Mouse (Mus musculus): Measurements from ENCODE around the gene Tbxas1.

The Tbxas1 gene

DNA sequence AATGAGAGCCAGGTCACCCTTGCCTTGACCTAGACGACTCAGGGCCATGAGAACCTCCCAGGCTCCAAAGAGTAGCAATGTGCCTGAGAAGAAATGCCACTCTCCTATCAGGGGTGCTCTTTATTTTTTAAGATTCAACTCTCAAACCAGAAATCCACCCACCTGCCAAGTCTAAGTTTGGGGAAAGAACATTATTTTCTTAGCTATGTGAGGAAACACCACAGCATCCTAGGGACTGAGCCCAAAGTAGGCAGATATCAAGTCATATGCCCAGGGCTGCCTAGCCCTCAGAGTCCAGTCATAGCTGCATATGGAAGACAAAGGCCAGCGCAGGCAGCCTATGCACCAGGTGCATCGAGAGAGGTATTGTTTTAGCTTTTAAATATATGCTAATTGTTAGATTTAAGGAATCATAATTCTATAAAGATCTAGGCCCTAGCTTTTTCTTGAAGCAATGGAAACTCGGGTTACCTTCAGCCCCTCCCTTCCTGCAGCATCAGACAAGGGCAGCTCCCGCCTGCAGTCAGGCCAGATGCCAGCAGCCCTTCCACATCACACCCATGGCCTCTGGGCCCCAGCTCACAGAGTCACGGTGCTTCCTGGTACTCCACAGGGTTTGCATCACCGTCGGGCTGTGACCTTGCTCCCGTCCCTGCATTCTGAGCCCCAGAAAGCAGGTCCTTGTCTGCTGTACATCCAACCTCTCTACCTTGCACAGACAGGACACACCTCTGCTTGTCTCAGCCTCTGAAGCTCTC lies 176.8 kb downstream of the Tbxas1 start:
- DNase-seq (ENCODE audit: low read depth): no peak

DNA sequence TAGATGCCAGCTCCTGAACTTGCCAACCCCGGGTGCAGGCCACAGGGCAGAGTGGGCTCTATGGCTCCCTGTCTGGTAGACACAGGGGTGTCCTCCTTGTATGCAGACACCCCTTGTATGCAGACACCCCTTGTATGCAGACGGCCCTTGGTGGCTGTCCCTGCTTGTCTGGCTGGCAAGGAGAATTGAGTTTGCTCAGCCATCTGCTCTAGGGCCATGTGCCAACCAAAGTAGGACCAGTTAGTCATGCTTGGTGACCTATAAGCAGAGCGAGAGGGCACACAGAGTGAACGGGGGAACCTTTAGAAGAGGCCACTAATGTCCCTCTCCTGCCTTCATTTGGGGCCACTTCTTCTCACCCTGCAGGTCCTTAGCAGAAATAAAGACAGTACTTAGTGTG lies 177.4 kb downstream of the Tbxas1 start:
- DNase-seq (ENCODE audit: low read depth): no peak

DNA sequence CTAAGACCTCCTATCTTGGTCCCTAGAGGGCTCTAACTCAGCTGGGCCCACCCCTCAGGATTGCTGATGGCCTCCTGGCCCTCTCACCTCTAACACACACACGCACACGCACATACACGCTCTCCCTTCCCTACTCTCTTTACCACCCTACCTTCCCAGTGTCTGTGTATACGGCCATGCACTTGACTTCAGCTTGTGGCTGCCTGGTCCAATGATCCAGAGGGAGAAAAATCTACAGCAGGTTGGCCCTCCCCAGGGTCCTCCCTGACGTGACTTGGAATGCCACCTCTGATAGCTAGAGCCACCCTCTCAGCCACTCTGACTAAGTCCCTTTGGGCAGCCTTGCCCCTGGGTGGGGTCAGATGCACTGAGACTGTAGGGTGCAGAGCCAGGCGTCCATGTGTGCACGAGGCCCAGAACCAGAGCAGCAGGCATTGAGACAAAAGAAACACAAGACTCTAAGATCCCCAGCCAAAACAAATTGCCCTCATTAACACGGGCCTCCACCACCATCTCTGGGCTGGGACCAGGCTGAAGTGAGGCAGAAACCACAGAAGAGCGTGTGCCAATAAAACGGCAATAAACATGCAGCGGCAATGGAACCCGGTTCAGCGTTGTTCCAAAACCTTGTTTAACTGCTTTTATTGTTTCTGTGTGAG lies 179.1 kb downstream of the Tbxas1 start:
- DNase-seq (ENCODE audit: low read depth): peak; percentile 22

DNA sequence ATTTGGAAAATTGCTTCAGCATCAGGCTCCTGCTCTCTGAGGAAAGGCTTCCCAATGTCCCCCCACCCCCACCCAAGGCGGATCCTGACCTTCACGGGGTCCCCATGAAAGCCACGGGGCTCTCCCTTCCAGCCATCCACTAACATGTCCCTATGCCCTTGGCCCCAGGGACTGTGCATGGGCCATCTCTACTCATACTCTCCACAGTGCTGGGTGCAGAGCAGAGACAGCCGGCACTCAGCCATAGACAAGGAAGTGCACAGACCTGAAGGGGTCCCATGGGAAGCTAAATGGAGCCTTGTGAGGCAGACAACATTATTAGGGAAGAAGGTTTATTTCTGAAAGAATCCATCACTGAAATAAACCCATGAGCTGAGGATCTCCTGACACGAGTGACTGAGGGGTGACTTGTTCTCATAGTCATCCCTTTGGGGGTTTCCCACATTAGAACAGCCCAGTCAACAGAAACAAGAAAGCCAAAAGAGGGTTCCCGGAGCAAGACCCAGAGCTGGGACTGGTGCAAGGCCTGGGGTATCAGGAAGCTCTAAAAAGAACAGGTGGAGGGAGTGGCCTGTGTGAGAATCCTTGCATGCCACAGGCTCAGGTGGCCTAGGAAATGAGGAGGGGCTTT lies 179.8 kb downstream of the Tbxas1 start:
- DNase-seq (ENCODE audit: low read depth): no peak

DNA sequence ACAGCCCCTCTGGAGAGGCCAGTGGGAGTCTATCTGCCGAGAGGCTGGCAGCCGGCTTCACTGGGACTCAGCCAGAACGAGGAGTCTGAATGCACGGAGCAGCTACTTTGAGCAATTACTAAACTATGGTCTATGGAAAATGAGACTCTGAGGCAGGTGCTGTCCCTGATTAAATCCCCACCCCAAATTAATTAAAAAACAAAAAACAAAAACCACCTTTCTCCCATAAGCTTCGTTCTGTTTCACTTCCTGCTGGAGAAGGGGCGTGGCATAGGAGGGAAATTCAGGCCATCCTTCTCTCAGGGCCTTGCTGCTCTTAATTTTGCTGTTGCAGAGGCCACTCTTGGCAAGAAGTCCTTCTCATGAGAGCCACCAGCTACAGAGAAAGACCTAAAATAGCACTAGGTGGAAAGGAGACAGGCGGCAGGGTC lies 180.6 kb downstream of the Tbxas1 start:
- no peak for DNase-seq (ENCODE audit: low read depth)

DNA sequence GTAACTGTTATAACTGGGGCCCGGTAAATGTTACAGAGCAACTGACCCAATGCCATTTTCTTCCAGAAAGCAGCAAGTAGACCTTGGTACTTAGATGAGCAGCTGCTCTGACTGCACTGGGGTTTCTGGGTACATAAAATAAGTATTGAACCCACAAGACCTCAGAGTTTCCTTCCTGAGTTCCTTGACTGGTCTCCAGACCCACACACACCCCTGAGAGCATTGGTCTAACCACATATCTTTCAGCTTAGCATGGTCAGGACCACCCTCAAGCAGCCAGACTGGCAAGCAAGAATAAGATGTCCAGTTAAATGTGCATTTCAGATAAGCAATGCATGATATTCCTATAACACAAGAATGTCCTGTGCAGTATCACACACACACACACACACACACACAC lies 182.0 kb downstream of the Tbxas1 start:
- no peak for DNase-seq (ENCODE audit: low read depth)

DNA sequence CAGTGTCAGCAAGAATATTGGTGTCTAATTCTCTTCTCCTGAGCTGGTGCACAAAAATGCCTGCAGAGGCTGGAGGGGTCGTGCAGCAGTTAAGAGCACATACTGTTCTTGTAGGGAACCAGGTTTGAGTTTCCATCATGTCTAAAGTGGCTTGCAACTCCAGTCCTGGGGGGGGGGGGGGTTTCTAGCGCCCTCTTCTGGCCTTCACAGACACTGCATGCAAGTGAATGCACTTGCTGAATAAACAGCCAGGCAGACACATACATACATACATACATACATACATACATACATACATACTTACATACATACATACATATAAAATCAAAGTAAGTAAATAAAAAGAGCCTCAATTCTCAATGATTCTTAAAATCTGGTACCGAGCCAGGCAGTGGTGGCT lies 183.2 kb downstream of the Tbxas1 start:
- DNase-seq (ENCODE audit: low read depth): no peak

DNA sequence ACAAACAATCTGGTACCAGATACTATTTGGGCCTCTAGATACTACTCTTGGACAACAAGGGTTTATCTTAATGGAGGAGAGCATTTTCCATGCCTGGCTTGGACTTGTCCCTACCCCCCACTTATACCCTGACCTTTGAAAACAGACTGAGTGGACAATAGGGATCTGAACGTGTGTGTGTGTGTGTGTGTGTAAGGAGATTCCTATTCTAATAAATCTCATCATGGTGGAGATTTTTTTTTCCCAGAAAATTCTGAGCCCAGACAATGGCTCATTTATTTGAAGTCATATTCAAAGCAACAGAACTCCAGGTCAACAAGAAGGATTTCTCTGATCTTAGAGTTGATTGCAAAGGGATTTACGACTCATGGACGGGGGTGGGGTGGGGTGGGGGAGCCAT lies 183.7 kb downstream of the Tbxas1 start:
- DNase-seq (ENCODE audit: low read depth): no peak

DNA sequence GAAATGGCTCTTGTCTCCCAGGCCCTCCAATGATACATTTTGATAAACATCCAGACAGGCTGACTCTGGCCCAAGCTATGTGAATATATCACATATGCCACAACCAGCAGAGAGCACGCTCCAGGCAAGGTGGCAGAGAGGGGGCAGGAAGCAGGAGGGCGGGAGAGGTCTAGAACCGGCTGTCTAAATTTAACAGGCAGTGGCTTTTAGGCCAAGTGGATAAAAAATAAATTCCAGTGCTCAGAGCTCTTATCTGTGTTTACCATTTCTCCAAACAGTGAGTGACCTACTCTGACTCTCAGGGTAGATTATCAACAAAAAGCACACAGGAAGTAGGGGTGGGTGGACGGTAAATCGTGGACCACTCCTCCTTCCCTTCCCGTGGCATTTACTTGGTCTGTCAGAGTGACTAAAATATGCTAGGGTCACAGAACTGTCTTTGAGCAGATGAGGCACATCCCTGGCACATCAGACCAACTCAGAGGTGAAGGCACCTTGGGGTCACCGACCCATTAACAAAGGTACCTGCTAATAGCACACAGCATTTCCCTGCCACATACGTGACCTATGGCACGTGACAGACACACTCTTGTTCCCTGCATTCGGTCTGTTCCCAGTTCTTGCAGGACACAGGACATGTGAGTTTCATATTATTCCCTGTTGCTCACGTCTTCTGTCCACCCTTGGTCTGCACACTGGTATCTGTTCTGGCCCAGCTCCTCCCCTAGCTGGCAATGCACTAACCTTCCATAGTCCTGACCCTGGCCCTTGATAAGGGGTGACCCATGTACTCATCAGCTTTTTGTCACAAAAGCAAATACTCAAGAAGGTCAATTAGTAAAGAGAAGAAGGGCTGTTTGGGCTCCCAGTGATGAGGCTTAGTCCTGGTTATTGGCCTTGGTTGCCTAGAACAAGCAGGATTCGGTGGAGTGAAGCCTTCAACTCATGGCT lies 184.6 kb downstream of the Tbxas1 start:
- no peak for DNase-seq (ENCODE audit: low read depth)

DNA sequence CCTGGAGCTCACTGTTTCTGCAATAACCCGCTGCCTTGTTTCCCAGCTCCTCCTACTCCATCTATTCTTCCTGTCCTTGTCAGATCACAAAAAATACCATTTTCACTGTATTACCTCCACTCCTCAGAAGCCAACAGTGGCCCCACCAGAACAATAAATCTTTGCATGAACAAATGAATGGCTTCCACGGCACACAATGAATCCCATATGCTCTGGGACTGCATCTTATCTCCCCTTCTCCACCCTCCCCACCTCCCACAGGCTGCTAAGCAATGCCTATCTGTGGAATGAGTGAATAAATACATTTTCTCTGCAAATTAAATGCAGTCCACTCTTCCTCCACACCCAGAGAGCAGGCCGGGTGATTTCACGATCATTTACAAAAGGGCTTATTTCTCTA lies 186.0 kb downstream of the Tbxas1 start:
- no peak for DNase-seq (ENCODE audit: low read depth)

DNA sequence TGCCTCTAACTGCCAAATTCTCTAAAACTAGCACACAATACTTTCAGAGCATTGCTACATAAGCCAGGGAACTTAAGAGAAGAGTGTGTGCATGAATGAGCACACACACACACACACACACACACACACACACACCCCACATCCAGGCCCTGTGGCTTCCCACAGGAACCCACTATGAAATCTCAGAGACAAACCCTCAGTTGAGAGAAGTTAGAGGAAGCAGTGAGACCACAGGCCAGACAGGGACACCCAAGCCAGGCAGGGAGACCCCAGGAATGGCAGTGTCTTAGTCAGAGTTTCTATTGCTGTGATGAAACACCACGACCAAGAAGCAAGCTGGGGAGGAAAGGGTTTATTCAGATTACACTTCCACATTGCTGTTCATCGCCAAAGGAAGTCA lies 188.3 kb downstream of the Tbxas1 start:
- no peak for DNase-seq (ENCODE audit: low read depth)

DNA sequence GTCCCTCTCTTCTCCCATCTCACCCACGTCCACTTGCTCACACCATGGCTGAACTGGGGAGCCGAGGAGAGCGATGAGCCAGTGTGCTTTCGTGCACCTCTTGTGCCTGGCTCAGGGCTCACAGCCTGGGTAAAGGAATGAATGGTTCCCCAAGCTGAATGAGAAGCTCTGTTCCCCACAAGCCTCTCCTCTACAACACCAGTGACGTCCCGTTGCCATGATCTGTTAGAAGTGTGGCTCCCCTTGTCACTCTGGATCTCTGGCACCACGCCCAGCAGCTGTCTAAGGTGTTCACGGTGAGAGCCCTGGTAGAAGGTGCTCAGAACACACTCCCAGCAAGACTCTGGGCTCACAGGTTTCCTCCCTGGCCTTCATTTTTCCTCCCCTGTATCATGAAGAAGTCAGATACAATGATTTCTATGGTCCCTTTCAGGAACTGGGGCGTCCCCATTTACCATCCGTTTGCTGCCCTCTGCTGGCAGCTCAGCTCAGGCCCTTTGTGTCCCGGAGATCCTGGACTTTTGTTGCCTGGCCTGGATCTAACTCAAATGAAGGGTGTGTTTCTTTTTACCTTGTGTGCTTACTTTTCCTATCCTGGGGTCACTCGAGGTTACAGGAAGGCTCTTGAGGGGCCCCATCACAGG lies 191.9 kb downstream of the Tbxas1 start:
- peak; percentile 26 for DNase-seq (ENCODE audit: low read depth)

DNA sequence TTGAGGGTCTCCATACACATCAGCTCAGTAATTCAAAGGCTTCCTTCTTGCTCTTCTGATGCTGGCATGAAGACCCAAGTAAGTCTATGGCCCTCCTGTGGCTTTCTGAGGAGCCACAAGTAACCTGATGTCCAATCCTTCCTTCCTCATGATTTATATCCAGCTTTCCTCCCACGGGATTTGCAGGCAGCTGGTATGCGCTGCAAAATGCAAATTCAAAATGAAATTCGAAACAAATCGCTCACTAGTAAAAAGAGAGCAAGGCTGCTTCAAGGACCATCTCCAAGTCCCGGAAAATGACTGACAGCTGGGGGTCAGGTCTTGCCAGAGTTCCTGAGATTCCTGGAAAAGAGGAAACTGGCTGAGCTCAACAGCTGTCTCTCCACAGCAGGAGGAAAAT lies 197.5 kb downstream of the Tbxas1 start:
- no peak for DNase-seq (ENCODE audit: low read depth)

DNA sequence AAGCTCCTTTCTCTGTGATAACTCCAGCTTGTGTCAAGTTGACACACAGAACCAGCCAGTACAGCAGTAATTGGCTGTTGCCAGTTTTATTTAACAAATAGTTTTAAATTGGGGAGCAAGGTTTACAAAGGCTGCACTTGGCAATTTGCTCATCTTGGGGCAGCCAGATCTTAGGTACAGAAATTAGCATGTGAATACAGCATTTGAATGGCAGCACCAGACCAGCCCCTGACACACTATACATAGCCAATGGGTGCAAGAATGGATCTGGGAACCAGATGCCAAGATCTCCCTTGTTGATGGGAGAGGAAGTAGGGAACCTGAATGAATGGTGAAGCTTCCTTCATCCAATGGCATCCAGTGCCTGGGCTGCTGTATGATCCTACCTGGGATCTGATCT lies 199.0 kb downstream of the Tbxas1 start:
- DNase-seq (ENCODE audit: low read depth): no peak

DNA sequence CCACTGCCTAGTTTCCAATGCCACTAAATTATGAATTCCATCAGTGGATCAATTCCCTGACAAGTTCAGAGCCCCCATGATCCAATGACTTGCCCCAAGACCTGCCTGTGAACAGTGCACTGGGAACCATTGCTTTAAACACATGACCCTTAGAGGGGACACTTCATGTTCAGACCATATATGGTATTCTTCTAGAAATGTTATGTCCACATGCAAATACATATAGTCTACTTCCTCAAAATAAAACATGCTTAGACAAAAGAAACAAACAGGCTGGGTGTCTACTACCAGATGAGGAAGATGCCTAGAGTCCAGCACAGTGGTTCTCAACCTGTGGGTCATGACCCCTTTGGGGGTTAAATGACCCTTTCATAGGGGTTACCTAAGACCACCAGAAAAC lies 201.3 kb downstream of the Tbxas1 start:
- DNase-seq (ENCODE audit: low read depth): no peak

DNA sequence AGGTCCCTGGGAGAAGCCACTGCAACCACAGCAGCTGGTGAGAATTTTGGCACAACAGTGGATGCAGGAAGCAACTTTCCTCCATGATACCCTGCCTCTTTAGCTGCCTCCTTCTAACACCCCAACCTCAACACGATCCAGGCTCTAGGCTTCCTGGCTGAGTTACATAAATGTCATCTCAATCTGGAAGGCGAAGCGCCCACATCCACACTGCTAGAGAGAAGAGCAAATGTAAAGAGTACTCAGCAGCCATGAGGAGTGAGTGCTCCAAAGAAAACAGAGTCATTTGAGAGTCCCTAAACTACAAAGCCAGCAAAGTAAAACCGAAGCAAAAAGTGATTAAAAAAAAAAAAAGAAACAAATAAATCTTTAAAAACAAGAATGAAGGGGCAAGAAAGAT lies 229.4 kb downstream of the Tbxas1 start:
- DNase-seq (ENCODE audit: low read depth): no peak

DNA sequence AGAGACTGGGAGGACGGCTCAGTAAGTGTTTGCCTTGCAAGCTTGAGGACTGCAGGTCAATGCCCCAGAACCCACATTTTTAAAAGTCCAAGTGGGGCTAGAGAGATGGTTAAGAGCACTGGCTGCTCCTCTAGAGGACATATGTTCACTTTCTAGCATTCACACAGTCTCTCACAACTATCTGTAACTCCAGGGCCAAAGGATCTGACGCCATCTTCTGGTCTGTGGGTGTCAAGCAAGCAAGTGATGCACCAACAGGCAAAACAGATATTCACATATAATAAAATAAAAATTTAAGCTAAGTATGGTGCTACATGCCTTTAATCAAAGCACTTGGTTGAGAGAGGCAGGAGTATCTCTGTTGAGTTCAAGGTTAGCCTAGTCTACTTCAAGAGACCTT lies 231.6 kb downstream of the Tbxas1 start:
- no peak for DNase-seq (ENCODE audit: low read depth)

DNA sequence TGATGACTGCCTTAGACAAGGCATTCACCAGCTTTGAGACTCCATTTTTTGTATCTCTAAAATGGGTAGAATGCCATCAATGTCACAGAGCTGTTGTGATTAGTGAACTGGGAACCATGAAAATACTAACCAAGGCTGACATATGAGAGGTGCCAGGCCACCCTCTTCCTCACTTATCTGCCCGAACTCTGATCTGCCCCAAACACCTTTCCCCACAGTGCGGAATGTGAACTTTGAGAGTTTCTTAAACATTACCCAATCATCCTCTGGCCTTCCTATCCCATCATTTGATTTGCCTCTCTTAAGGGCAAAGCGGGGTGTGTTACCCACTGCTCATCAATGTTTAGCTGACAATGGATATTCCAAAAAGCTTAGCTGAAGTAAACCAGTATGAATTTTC lies 237.5 kb downstream of the Tbxas1 start:
- DNase-seq (ENCODE audit: low read depth): no peak

DNA sequence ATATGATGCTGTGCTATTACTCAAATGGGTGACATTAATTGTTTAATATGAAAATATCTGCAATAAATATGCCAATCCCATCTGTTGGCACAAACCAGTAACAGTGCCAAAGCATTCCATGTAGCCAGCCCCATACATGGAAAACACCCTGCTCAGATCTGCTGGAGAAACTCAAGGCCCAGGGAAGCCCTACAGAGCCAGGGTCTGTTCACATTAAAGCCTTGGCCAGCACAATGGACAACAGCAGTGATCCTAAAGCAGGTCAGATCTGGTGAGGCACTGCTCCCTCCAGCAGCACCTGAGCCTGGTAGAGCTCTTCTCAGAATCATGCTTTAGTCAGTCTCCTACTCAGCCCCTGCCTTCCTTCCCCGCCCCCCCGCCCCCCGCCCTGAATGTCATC lies 237.9 kb downstream of the Tbxas1 start:
- no peak for DNase-seq (ENCODE audit: low read depth)

DNA sequence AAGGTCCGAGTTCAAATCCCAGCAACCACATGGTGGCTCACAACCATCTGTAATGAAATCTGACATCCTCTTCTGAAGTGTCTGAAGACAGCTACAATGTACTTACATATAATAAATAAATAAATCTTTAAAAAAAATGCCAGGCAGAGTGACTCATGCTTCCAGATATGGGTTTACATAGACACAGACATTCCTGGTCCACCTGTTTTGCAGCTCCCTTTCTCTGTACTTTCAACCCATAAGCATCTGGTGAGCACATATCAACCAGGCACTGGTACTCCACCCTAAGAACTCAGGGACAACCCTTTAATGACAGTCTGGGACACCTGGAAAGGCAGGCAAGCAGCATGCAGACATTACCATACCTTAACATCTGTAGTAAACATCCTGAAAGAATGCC lies 240.2 kb downstream of the Tbxas1 start:
- no peak for DNase-seq (ENCODE audit: low read depth)

DNA sequence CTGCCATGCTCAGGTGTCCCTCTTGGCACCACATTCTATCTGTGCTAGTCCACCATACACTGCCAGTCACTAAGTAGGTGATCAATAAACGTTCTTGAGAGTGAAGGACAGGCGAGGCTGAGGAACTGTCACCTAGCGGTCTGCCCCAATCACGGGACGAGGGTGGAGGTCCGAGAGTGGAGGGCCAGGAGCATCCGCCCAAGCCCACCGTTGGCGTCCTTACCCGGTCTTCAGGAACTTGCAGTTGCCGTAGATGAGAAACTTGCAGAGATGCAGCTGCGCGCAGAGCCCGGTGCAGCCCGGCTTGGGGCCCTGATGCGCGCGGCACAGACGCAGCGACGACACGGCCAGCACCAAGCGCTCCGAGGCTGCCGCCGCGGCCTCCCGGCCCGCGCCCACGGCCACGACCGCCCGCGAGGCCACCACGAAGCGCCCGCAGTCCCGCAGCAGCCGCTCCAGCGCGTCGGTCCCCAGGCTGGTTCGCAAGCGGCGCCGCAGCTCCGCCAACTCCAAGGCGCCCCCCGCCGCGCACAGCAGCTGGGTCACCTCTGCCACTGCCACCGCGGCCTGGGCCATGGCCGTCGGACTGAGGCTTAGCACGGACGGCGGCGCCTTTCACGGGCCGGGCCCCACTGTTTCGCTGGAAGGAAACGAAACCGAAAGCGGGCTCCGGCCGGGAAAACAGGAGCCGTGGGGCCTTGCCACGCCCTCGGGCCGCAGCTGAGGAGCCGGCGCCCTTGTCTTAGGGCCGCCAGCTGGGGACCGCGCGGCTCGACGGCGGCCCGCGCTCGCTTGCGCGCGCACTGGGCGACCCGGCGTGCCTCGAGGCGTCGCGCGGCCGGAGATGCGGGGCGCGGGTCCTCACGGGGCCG lies 242.6 kb downstream of the Tbxas1 start, which contains the start of gene Parp12:
Gene Parp12 (minus strand): TSS at position 766 of the 872 bp plus-strand sequence.
- DNase-seq (ENCODE audit: low read depth): peak; percentile 8

All from fibroblast of lung, adult 2 months (primary cell).